Mouse (Mus musculus): ENCODE results near the gene Arl4d.

- TF ChIP-seq GATA1 (IDR thresholded peaks at IDR 0.05; ENCODE audit: low read length), result no peak
- no peak for TF ChIP-seq TAL1 (IDR thresholded peaks at IDR 0.05; ENCODE audit: low read length)
These were observed 20.8 kb upstream of the Arl4d start for GRCm38 (mm10) chr11:101644591-101644990.
